Mouse (Mus musculus) inflammation-experienced regulatory T-cells, adult 6 months (primary cell): Measurements from ENCODE around the gene H3f3a. TPM values are rescaled to one million over a fixed set of nuclear protein-coding genes. Genes with fewer than 3 reads are reported as not detected.
A peak's percentile ranks its signal among the peaks of the same experiment; 100 is the strongest.

Source experiments
- ATAC-seq: one replicate; pipeline ENCODE4 v1.8.0; 2017
- polyA plus RNA-seq, 3 experiments: library from polyadenylated mRNA; unstranded; fragments of 100-300 nt; shearing (Covaris generic); gene quantifications; one replicate each; pipeline ENCODE4 v1.2.1; 2017

Gene H3f3a
- polyA plus RNA-seq, 3 experiments from 2014 or later: 553 to 843 (median 762) TPM

GRCm38 (mm10) chr1:180822276-180822675 lies 8.5 kb upstream of the H3f3a start:
- no peak for ATAC-seq

GRCm38 (mm10) chr1:180821101-180821500 lies 7.4 kb upstream of the H3f3a start:
- ATAC-seq: no peak

- ATAC-seq: no peak
Measured at GRCm38 (mm10) chr1:180818000-180818399, 4.3 kb upstream of the H3f3a start.

GRCm38 (mm10) chr1:180815371-180816024 lies 1.8 kb upstream of the H3f3a start:
- ATAC-seq: no peak

GRCm38 (mm10) chr1:180813409-180813884 lies 296 bp downstream of the H3f3a start:
- ATAC-seq: peak; percentile 81

GRCm38 (mm10) chr1:180812463-180813408 lies 1.0 kb downstream of the H3f3a start:
- peak; percentile 48 for ATAC-seq

- peak; percentile 10 for ATAC-seq
Measured at GRCm38 (mm10) chr1:180811596-180812462, 1.9 kb downstream of the H3f3a start.

GRCm38 (mm10) chr1:180810976-180811375 lies 2.8 kb downstream of the H3f3a start:
- no peak for ATAC-seq

- ATAC-seq: no peak
Measured at GRCm38 (mm10) chr1:180808831-180809230, 4.9 kb downstream of the H3f3a start.

GRCm38 (mm10) chr1:180803881-180804280 lies 9.9 kb downstream of the H3f3a start:
- no peak for ATAC-seq

GRCm38 (mm10) chr1:180801466-180801994 lies 12.2 kb downstream of the H3f3a start:
- no peak for ATAC-seq

GRCm38 (mm10) chr1:180800814-180801213 lies 12.9 kb downstream of the H3f3a start:
- no peak for ATAC-seq

GRCm38 (mm10) chr1:180800022-180800421 lies 13.7 kb downstream of the H3f3a start:
- no peak for ATAC-seq

GRCm38 (mm10) chr1:180799253-180799652 lies 14.5 kb downstream of the H3f3a start:
- ATAC-seq: no peak

- ATAC-seq: no peak
Measured at GRCm38 (mm10) chr1:180798660-180799059, 15.1 kb downstream of the H3f3a start.

- no peak for ATAC-seq
Measured at GRCm38 (mm10) chr1:180794170-180794569, 19.6 kb downstream of the H3f3a start.

GRCm38 (mm10) chr1:180793445-180794117 lies 20.2 kb downstream of the H3f3a start:
- ATAC-seq: no peak

- no peak for ATAC-seq
Measured at GRCm38 (mm10) chr1:180792814-180793213, 20.9 kb downstream of the H3f3a start.

- ATAC-seq: no peak
Measured at GRCm38 (mm10) chr1:180791821-180792480, 21.8 kb downstream of the H3f3a start.

- ATAC-seq: no peak
Measured at GRCm38 (mm10) chr1:180783580-180783928, 30.2 kb downstream of the H3f3a start.

- ATAC-seq: no peak
Measured at GRCm38 (mm10) chr1:180782906-180783579, 30.7 kb downstream of the H3f3a start.
